Mouse (Mus musculus) small intestine, adult 2 months (tissue): ENCODE data around the gene Stim2.

ENCODE experiments used
- CTCF ChIP-seq: fragments of 200-500 bp; IDR thresholded peaks from 2 replicates; pipeline ENCODE4 v1.5.1; 2012; ENCODE audit warnings: low read depth, mild to moderate bottlenecking, control low read depth, inconsistent platforms, low read length, moderate library complexity, mixed read lengths; ENCODE audit not compliant: insufficient replicate concordance, insufficient read length; ENCODE audit errors: extremely low read depth
- POLR2A ChIP-seq: fragments of 200-500 bp; IDR thresholded peaks from 2 replicates; pipeline ENCODE4 v1.6.1; 2012; ENCODE audit warnings: low read depth, mild to moderate bottlenecking, control low read depth, inconsistent platforms, low read length, moderate library complexity

- TF ChIP-seq POLR2A (no peak), CTCF (no peak)
These were observed 49.6 kb upstream of the Stim2 start for GRCm38 (mm10) chr5:53948606-53949266.
